Mouse (Mus musculus) stomach, embryonic 14.5 days (tissue): ENCODE measurements around the gene Cul5. TPM values are rescaled to one million over a fixed set of nuclear protein-coding genes. Genes with fewer than 3 reads are reported as not detected.

Experiments
- ATAC-seq: fragments of 200-750 bp; cut with Nextera tagmentation; 2 replicates; pipeline ENCODE4 v1.8.0; 2017; ENCODE audit warnings: low read depth, moderate TSS enrichment; ENCODE audit not compliant: insufficient number of reproducible peaks, insufficient read depth, low FRiP score
- H3K27ac ChIP-seq: fragments of 300-500 bp; sonication (generic); 2 replicates; pipeline ENCODE4 v1.5.1; 2014; ENCODE audit warnings: mild to moderate bottlenecking, low read length, moderate library complexity, mixed read lengths
- H3K27me3 ChIP-seq: fragments of 300-500 bp; sonication (generic); 2 replicates; pipeline ENCODE4 v1.6.1; 2014; ENCODE audit warnings: low read length, control low read depth, mixed read lengths; ENCODE audit not compliant: control insufficient read depth, insufficient read depth
- H3K36me3 ChIP-seq: fragments of 300-500 bp; sonication (generic); 2 replicates; pipeline ENCODE4 v1.6.1; 2014; ENCODE audit warnings: mild to moderate bottlenecking, control low read depth, low read length, moderate library complexity, mixed read lengths; ENCODE audit not compliant: control insufficient read depth, insufficient read depth
- H3K4me1 ChIP-seq: fragments of 300-500 bp; sonication (generic); 2 replicates; pipeline ENCODE4 v1.6.1; 2014; ENCODE audit warnings: low read length, control low read depth, mixed read lengths; ENCODE audit not compliant: control insufficient read depth, insufficient read depth
- H3K4me2 ChIP-seq: fragments of 300-500 bp; sonication (generic); replicated peaks from 2 replicates; pipeline ENCODE4 v1.6.1; 2014; ENCODE audit warnings: low read depth, low read length, control low read depth
- H3K4me3 ChIP-seq: fragments of 300-500 bp; sonication (generic); 2 replicates; pipeline ENCODE4 v1.5.1; 2014; ENCODE audit warnings: low read depth, low read length, control low read depth
- H3K9ac ChIP-seq: fragments of 300-500 bp; sonication (generic); replicated peaks from 2 replicates; pipeline ENCODE4 v1.6.1; 2014; ENCODE audit warnings: low read depth, mild to moderate bottlenecking, control low read depth, low read length, moderate library complexity, mixed read lengths
- H3K9me3 ChIP-seq: fragments of 300-500 bp; sonication (generic); 2 replicates; pipeline ENCODE4 v1.6.1; 2016; ENCODE audit warnings: low read depth, low read length, control low read depth; ENCODE audit not compliant: control insufficient read depth
- WGBS: fragments of 180-500 bp; shearing (Covaris S2); extraction: QIAGEN DNeasy Blood & Tissue Kit; methylation state at CpG from one replicate; pipeline ENCODE4 v1.1.7; 2014; 5-methylcytosine and 5-hydroxymethylcytosine counted together
- polyA plus RNA-seq: library from polyadenylated mRNA; unstranded; fragments of >200 nt; fragmentation: Nextera tagmentation; extraction: Ambion mirVana; gene quantifications from 2 replicates; pipeline ENCODE4 v1.2.1, GENCODE M21; 2014

Gene Cul5
- polyA plus RNA-seq, 1 experiment from 2014 or later: 50.7 TPM

DNA sequence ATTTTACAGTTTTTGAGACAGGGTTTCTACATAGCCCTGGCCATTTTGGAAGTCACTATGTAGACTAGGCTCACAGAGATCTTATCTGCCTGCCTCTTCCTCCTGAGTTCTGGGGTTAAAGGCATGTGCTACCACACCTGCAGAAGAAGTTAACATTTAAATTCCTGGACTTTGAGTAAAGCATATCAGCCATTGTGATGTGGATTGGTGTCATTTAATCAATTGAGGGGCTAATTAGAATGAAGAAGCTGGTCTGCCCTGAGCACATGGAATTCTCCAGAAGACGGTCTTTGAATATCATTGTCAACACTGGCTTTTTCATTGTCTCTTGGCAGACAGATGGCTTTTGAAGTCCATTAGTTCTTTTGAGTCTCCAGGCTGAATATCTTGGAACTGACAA is 11.0 kb upstream of the Cul5 start:
- no peak overlapping the region for H3K9ac ChIP-seq
- H3K4me2 ChIP-seq: no peak overlapping the region
- no peaks in the 10 kb centered on the region for H3K4me1 ChIP-seq
- H3K36me3 ChIP-seq: no peaks in the 10 kb centered on the region
- no peak overlapping the region for H3K27ac ChIP-seq
- 78% methylated on average over 1 of the region's 1 CpGs for WGBS
- H3K9me3 ChIP-seq: no peaks in the 10 kb centered on the region
- no peak for ATAC-seq
- no peaks in the 10 kb centered on the region for H3K27me3 ChIP-seq
- H3K4me3 ChIP-seq: no peak overlapping the region

DNA sequence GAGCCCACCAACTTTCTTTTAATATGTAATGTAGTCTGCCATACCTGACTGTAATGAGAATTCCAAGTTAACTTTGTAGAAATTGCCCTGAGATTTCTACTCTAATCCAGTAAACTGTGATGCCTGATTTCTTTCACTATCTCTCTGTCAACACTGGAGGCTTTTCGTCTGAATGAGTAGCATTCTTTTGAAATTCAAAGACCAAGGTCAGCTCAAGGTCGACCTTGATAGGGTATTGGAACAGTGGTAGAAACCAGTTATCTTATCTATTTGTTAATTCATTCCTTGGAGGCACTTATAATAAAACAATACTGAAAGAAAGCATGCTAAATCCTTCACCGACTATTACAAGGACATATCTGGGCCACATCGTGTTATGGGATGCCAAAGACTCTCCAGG is 7.1 kb upstream of the Cul5 start:
- Histone ChIP-seq H3K4me1 (no peaks in the 10 kb centered on the region), H3K9ac (no peak overlapping the region), H3K36me3 (no peaks in the 10 kb centered on the region), H3K27me3 (no peaks in the 10 kb centered on the region), H3K4me2 (no peak overlapping the region), H3K27ac (no peak overlapping the region), H3K9me3 (no peaks in the 10 kb centered on the region), H3K4me3 (no peak overlapping the region)
- WGBS: 61% methylated on average over 4 of the region's 4 CpGs
- ATAC-seq: no peak

DNA sequence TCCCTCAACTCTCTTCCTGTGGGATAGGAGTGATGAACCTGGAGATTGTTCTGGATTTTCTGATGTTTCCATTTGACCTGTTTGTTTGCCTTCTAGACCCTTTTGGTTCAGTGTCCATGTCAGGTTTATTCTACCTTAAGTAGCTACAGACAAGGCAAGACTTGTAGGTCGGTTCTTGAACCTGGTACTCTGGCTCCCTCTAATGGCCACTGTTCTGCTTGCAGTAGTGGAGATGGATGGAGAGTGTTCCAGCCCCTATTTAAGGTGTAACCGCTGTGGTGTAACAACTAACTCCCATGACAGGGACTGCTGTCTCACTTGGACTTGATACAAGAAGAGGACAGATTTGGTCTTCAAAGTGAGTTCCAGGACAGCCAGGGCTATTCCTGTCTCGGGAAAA is 3.8 kb upstream of the Cul5 start:
- H3K4me1 ChIP-seq: no peaks in the 10 kb centered on the region
- no peaks in the 10 kb centered on the region for H3K9me3 ChIP-seq
- H3K36me3 ChIP-seq: no peaks in the 10 kb centered on the region
- no peak overlapping the region for H3K4me3 ChIP-seq
- H3K27ac ChIP-seq: no peak overlapping the region
- WGBS: 25% methylated on average over 3 of the region's 3 CpGs
- no peaks in the 10 kb centered on the region for H3K27me3 ChIP-seq
- no peak for ATAC-seq
- no peak overlapping the region for H3K9ac ChIP-seq
- H3K4me2 ChIP-seq: no peak overlapping the region

DNA sequence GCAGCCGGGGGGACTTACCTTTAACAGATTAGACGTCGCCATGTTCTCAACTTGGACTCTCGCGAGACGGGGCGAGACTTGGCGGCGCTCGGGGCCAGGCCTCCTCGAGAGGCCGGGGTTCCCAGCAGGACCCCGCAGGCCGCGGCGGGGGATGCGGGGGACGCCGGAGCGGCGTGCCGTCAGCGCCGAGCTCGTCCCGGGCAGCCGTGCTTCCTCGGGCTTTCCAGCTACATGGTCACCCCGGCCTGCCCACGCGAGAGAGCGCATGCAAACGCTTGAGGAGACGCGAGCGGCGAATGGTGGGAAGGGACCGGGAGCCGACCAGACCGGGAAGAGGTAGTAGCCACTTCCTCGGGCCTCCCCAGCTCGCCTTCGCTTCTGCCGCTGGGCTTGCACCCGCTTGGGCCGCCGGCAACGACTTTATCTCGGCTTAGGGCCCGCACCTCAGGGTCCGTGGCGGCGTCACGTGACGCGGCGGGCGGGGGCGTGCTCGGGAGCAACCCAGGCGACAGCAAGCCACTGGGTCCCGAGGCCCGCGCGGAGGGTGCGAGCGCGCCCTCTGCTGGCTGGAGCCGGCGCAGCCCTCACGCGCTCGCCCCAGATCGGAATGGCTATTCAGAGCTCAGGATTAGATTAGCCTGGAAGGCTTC is 2.7 kb downstream of the Cul5 start:
- H3K4me1 ChIP-seq: peaks cover 11% of the 10 kb centered on the region; the same call in 1 of the 2 replicates
- no peaks in the 10 kb centered on the region for H3K27me3 ChIP-seq
- peak overlapping the region; percentile 86 for H3K4me2 ChIP-seq
- no peaks in the 10 kb centered on the region for H3K9me3 ChIP-seq
- WGBS: under 1% methylated on average over 73 of the region's 74 CpGs
- H3K9ac ChIP-seq: peak overlapping the region; percentile 97
- no peaks in the 10 kb centered on the region; the same call in 1 of the 2 replicates for H3K36me3 ChIP-seq
- peak overlapping the region; percentile 96 for H3K4me3 ChIP-seq
- H3K27ac ChIP-seq: peak overlapping the region; percentile 94
- peak; percentile 97 for ATAC-seq

DNA sequence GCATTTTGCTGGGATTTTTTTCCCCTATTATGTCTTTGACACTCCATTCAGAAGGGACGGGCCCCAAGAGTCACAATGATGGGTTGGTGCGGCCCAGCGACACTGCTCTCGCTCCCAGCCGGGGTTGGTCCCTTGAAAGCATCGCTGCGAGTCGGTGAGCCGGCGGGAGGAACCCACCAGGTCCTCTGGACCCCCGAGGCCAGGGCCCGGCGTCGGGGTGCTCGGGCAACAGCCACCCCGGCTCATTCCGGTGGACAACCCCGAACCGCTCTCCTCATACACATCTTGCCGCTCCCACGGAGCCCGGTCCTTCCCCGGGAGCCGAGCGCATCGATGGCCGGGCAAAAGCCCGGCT is 3.2 kb downstream of the Cul5 start:
- Histone ChIP-seq H3K4me1 (peaks cover 11% of the 10 kb centered on the region; the same call in 1 of the 2 replicates), H3K27ac (peak overlapping the region; percentile 94), H3K9ac (peak overlapping the region; percentile 97), H3K9me3 (no peaks in the 10 kb centered on the region), H3K4me3 (peak overlapping the region; percentile 96), H3K36me3 (no peaks in the 10 kb centered on the region; the same call in 1 of the 2 replicates), H3K27me3 (no peaks in the 10 kb centered on the region), H3K4me2 (peak overlapping the region; percentile 86)
- 0 out of 2 replicates have a peak, but pooled peaks have one; percentile 10 for ATAC-seq
- under 1% methylated on average over 28 of the region's 28 CpGs for WGBS

DNA sequence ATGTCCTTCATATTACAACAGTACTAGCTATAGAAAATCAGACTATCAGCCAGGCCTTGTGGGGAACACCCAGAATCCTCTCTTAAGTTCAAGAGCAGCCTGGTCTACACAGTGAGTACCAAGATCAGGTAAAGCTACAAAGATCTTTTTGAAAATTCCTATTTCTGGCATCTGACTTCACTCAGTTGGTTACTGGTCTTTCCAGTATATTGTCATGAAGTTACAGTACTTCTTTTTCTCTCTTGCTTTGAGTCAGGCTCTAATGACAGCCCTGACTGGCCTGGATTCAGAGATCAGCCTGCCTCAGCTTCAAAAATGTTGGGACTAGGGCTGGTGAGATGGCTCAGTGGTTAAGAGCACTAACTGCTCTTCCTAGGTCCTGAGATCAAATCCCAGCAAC is 4.4 kb downstream of the Cul5 start:
- no peak overlapping the region for H3K9ac ChIP-seq
- peaks cover 11% of the 10 kb centered on the region; the same call in 1 of the 2 replicates for H3K4me1 ChIP-seq
- H3K9me3 ChIP-seq: no peaks in the 10 kb centered on the region
- no peaks in the 10 kb centered on the region; the same call in 1 of the 2 replicates for H3K36me3 ChIP-seq
- no peak overlapping the region for H3K4me3 ChIP-seq
- H3K27ac ChIP-seq: no peak overlapping the region
- peak overlapping the region; percentile 86 for H3K4me2 ChIP-seq
- H3K27me3 ChIP-seq: no peaks in the 10 kb centered on the region
- no peak for ATAC-seq

DNA sequence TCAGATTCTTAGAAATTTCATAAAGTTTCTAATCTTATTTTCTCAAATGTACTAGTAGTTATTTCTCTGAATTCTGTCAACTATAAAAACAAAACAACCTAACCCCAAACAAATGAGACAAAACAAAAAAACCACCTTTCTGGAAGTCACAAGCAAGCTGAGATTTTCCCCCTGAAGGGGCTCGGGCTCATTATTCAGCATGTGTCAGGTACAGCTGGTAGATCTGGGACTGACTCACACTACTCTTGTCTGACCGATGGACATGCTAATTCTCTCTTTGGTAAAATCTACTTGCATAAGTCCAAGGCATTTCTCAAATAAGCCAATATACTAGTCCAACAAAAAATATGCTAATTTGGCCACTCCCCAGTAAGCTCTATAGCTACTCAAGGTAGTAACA is 5.0 kb downstream of the Cul5 start:
- no peak for ATAC-seq
- H3K9ac ChIP-seq: no peak overlapping the region
- no peak overlapping the region for H3K4me2 ChIP-seq
- peaks cover 11% of the 10 kb centered on the region; the same call in 1 of the 2 replicates for H3K4me1 ChIP-seq
- no peak overlapping the region for H3K4me3 ChIP-seq
- no peak overlapping the region for H3K27ac ChIP-seq
- WGBS: 56% methylated on average over 2 of the region's 2 CpGs
- H3K36me3 ChIP-seq: no peaks in the 10 kb centered on the region; the same call in 1 of the 2 replicates
- H3K9me3 ChIP-seq: no peaks in the 10 kb centered on the region
- no peaks in the 10 kb centered on the region for H3K27me3 ChIP-seq

DNA sequence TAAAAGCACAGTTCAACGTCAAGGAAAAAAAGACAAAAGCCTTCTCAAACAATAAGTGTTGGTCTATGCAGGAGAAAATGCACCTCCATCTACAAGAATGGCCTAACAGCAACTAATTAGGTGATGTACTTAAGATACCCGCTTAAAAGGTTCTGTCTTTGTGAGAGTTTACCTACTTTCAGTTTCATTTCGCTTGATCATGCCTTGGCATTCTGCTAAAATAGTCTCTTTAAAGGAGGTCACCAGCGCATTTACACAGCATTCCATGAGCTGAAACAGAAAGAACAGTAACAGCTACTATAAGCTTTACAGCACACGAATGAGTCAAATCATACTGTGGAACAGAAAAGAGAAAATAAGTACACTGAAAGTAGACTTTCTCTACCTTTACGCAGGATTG is 35.0 kb downstream of the Cul5 start:
- ATAC-seq: no peak
- no peak overlapping the region for H3K4me2 ChIP-seq
- no peaks in the 10 kb centered on the region for H3K4me1 ChIP-seq
- WGBS: 94% methylated on average over 6 of the region's 6 CpGs
- no peak overlapping the region for H3K4me3 ChIP-seq
- H3K27me3 ChIP-seq: no peaks in the 10 kb centered on the region
- no peak overlapping the region for H3K27ac ChIP-seq
- H3K9ac ChIP-seq: no peak overlapping the region
- H3K36me3 ChIP-seq: peaks cover 46% of the 10 kb centered on the region
- H3K9me3 ChIP-seq: no peaks in the 10 kb centered on the region

DNA sequence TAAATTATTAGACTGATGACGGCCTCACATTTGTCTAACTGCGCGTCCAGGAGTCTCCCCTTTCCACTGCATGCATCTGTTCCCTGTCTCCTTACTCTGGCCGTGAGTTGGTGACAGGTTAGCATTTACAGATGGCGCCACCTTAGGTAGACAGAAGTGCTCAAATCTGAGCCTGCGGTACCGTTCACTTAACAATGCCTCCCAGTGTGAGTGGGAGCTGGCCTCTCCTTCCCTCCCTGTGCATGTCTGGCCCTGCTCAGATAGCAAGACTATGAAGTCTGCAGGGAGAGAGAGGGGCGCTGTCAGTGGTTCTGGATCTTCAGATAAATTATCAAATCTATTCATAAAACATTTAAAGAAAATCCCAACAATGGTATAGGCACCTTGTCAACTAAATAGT is 54.6 kb downstream of the Cul5 start:
- no peaks in the 10 kb centered on the region for H3K27me3 ChIP-seq
- no peak overlapping the region for H3K4me3 ChIP-seq
- H3K4me1 ChIP-seq: no peaks in the 10 kb centered on the region
- no peak overlapping the region for H3K4me2 ChIP-seq
- no peak for ATAC-seq
- peaks cover 20% of the 10 kb centered on the region for H3K36me3 ChIP-seq
- 67% methylated on average over 8 of the region's 8 CpGs for WGBS
- H3K9me3 ChIP-seq: no peaks in the 10 kb centered on the region
- no peak overlapping the region for H3K27ac ChIP-seq
- no peak overlapping the region for H3K9ac ChIP-seq
